Mouse (Mus musculus) heart, postnatal 0 days (tissue): Measurements from ENCODE around the gene Olfr1487. TPM values are rescaled to one million over a fixed set of nuclear protein-coding genes. Genes with fewer than 3 reads are reported as not detected.
"Not testable (repeated sequence)": the region's sequence is repeated elsewhere in the genome, so short reads cannot be mapped to it uniquely, and the experiment has no call there.

ENCODE experiments used
- ATAC-seq: fragments of 200-750 bp; cut with Nextera tagmentation; 2 replicates; pipeline ENCODE4 v1.8.0; 2017; ENCODE audit warnings: low read depth, moderate number of reproducible peaks, moderate library complexity; ENCODE audit not compliant: insufficient read depth
- DNase-seq: peaks from one replicate; pipeline ENCODE4 v3.0.0-alpha.2; 2016; ENCODE audit warnings: low spot score
- H3K27ac ChIP-seq: fragments of 300-500 bp; sonication (generic); 2 replicates; pipeline ENCODE4 v1.5.1; 2014; ENCODE audit warnings: low read depth, mild to moderate bottlenecking
- H3K27me3 ChIP-seq: fragments of 300-500 bp; sonication (generic); 2 replicates; pipeline ENCODE4 v1.6.1; 2014; ENCODE audit warnings: low read length, mixed read lengths; ENCODE audit not compliant: control insufficient read depth, insufficient read depth
- H3K36me3 ChIP-seq: fragments of 300-500 bp; sonication (generic); replicated peaks from 2 replicates; pipeline ENCODE4 v1.6.1; 2014; ENCODE audit warnings: low read length, mixed read lengths; ENCODE audit not compliant: control insufficient read depth, insufficient read depth
- H3K4me1 ChIP-seq: fragments of 300-500 bp; sonication (generic); 2 replicates; pipeline ENCODE4 v1.6.1; 2014; ENCODE audit warnings: antibody characterized with exemption; ENCODE audit not compliant: control insufficient read depth, insufficient read depth
- H3K4me2 ChIP-seq: fragments of 300-500 bp; sonication (generic); 2 replicates; pipeline ENCODE4 v1.6.1; 2014; ENCODE audit warnings: low read depth, mild to moderate bottlenecking, low read length, moderate library complexity
- H3K4me3 ChIP-seq: fragments of 300-500 bp; sonication (generic); 2 replicates; pipeline ENCODE4 v1.5.1; 2014; ENCODE audit warnings: low read depth, low read length
- H3K9ac ChIP-seq: fragments of 300-500 bp; sonication (generic); replicated peaks from 2 replicates; pipeline ENCODE4 v1.6.1; 2014; ENCODE audit warnings: low read depth, low read length, mixed read lengths
- H3K9me3 ChIP-seq: fragments of 300-500 bp; sonication (generic); replicated peaks from 2 replicates; pipeline ENCODE4 v1.6.1; 2016; ENCODE audit warnings: low read length; ENCODE audit not compliant: control insufficient read depth
- CTCF ChIP-seq: IDR thresholded peaks from 2 replicates; pipeline ENCODE4 v1.5.1; 2016; ENCODE audit warnings: antibody characterized with exemption, control low read depth, low read depth
- EP300 ChIP-seq: IDR thresholded peaks from 2 replicates; pipeline ENCODE4 v1.6.1; 2016; ENCODE audit warnings: antibody characterized with exemption, low read depth
- WGBS: fragments of 180-500 bp; shearing (Covaris S2); extraction: QIAGEN DNeasy Blood & Tissue Kit; methylation state at CpG from one replicate; pipeline ENCODE4 v1.1.7; 2014; 5-methylcytosine and 5-hydroxymethylcytosine counted together
- microRNA-seq: library from miRNA; unstranded; fragments of <30 nt; microRNA quantifications from one replicate; pipeline ENCODE4, GENCODE M21; 2016
- polyA plus RNA-seq: library from polyadenylated mRNA; unstranded; fragments of >200 nt; fragmentation: Nextera tagmentation; extraction: Ambion mirVana; gene quantifications from 2 replicates; pipeline ENCODE4 v1.2.1, GENCODE M21; 2015
- total RNA-seq: library from RNA; depleted of rRNA; stranded (reverse); fragments of >200 nt; gene quantifications from 2 replicates; pipeline ENCODE4 v1.2.3, GENCODE M21; 2014; ENCODE audit warnings: low replicate concordance; rRNA removed

Olfr1487 gene
- total RNA-seq (not detected in 2 replicates), polyA plus RNA-seq (not detected in 2 replicates)

DNA sequence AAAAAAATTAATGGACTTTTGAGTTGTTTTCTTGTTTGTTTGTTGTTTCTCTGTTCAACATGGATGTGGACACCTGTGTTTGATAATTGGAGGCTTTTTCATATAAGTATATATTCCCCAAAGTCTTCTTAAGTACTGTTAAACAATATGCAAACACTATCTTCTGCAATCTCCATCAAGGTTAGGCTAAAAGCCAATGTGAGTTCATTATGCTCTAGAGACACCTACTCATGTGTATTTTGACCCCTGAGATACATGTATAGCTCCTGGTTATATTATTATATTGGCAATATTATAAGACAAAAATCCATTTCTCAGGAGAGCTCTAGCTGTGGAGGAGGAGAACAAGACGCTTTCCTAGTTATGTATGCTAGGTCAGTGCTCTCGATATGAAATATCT, at the start of gene Olfr1487:
Gene Olfr1487 (plus strand): TSS at position 301 of the 400 bp plus-strand sequence.
- 71% methylated on average over 2 of the region's 2 CpGs for WGBS
- not testable (repeated sequence) for ATAC-seq

DNA sequence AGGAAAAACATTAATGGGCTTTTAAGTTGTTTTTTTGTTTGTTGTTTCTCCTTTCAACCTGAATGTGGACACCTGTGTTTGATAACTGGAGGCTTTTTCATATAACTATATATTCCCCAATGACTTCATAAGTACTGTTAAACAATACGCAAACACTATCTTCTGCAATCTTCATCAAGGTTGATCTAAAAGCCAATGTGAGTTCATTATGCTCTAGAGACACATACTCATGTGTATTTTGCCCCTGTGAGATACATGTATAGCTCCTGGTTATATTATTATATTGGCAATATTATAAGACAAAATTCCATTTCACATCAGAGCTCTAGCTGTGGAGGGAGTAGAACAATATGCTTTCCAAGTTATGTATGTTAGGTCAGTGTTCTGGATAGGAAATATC, 34.0 kb upstream of the Olfr1487 start, which contains the start of gene Olfr1484:
Gene Olfr1484 (plus strand): TSS at position 301 of the 400 bp plus-strand sequence.
- H3K4me2 ChIP-seq: no peak within 1 kb of the TSS
- DNase-seq (no peak), ATAC-seq (no peak)
- H3K36me3 ChIP-seq: no peaks in the 10 kb centered on the region
- 85% methylated on average over 1 of the region's 1 CpGs for WGBS
- H3K27me3 ChIP-seq: no peaks in the 10 kb centered on the region
- TF ChIP-seq EP300 (no peak), CTCF (no peak)
- H3K4me1 ChIP-seq: no peaks in the 10 kb centered on the region
- H3K4me3 ChIP-seq: no peak within 1 kb of the TSS
- H3K27ac ChIP-seq: no peak within 1 kb of the TSS
- no peaks in the 10 kb centered on the region for H3K9me3 ChIP-seq
- no peak within 1 kb of the TSS for H3K9ac ChIP-seq

More for the DNA sequence above, at the start of gene Olfr1487:
- not testable (repeated sequence) for H3K9me3 ChIP-seq, DNase-seq, H3K4me1 ChIP-seq, H3K36me3 ChIP-seq, H3K4me3 ChIP-seq, H3K4me2 ChIP-seq, H3K27me3 ChIP-seq, H3K27ac ChIP-seq, H3K9ac ChIP-seq

DNA sequence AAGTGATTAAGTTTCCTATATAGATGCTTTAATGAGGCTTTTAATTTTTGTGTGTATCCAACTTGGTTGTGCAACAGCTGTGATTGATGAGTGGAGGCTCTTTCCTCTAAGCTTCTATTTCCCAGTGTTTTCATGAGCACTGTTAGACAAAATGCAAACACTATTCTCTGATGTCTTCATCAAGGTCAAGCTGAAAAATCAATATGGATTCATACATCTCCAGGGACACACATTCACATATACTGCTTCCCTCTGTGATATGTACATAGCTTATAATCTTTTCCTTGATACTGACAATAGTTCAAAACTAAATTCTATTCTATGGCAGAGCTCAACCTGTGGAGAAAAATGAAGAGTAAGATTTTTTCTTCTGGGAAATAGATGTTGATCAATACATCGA, 14.1 kb downstream of the Olfr1487 start, which contains the start of gene Olfr1489:
Gene Olfr1489 (plus strand): TSS at position 301 of the 400 bp plus-strand sequence.
- TF ChIP-seq CTCF (no peak), EP300 (no peak)
- ATAC-seq: no peak
- 72% methylated on average over 1 of the region's 1 CpGs for WGBS

DNA sequence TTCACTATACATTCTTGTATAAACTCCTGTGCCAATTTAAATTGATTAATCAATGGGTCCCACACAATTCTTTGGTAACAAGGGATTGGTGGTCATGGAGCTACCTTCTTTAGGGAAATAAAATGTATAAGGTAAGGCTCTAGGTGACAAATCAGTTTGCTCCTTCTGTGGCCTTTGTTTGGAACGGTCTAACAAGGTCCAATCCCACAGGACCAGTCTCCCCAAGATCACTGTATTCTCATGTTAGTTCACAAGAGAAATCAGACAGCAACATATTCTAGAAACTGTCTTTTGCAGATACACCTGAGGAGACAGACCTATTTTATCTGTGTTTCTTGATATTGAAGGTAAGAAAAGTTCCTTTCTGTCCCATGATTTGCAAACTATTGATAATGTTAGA, 33.6 kb downstream of the Olfr1487 start, which contains the start of gene Olfr1490:
Gene Olfr1490 (plus strand): TSS at position 301 of the 400 bp plus-strand sequence.
- Histone ChIP-seq H3K36me3 (no peaks in the 10 kb centered on the region), H3K27me3 (no peaks in the 10 kb centered on the region), H3K27ac (no peak within 1 kb of the TSS), H3K4me1 (no peaks in the 10 kb centered on the region), H3K9me3 (peaks cover 5% of the 10 kb centered on the region; the same call in 1 of the 2 replicates), H3K4me2 (no peak within 1 kb of the TSS), H3K4me3 (no peak within 1 kb of the TSS), H3K9ac (no peak within 1 kb of the TSS)
- no peak for ATAC-seq
- 45% methylated on average over 1 of the region's 1 CpGs for WGBS
- TF ChIP-seq EP300 (no peak), CTCF (no peak)
- no peak for DNase-seq

More for the DNA sequence above, 14.1 kb downstream of the Olfr1487 start, which contains the start of gene Olfr1489:
- Histone ChIP-seq H3K27me3 (no peaks in the 10 kb centered on the region), H3K4me2 (no peak within 1 kb of the TSS), H3K27ac (no peak within 1 kb of the TSS), H3K9me3 (peaks cover 7% of the 10 kb centered on the region; the same call in 1 of the 2 replicates), H3K9ac (no peak within 1 kb of the TSS), H3K4me3 (no peak within 1 kb of the TSS), H3K4me1 (no peaks in the 10 kb centered on the region), H3K36me3 (no peaks in the 10 kb centered on the region)
- DNase-seq: no peak

Small RNAs within 50 kb of the gene (microRNA-seq; reads per million reads assigned to microRNA genes)
- gene Gm22323: not detected
- gene Gm23931: not detected

Other genes with a start within 250 kb of the Olfr1487 start
- gene Olfr1469, start 209.5 kb upstream of the Olfr1487 start, total RNA-seq: not detected in 2 replicates
- not detected in 2 replicates for gene Olfr1469, start 209.5 kb upstream of the Olfr1487 start, polyA plus RNA-seq
- not detected in 2 replicates for gene Olfr1471, start 174.0 kb upstream of the Olfr1487 start, total RNA-seq
- gene Olfr1471, start 174.0 kb upstream of the Olfr1487 start, polyA plus RNA-seq: not detected in 2 replicates
- gene Olfr1472, start 161.3 kb upstream of the Olfr1487 start, total RNA-seq: not detected in 2 replicates
- gene Olfr1472, start 161.3 kb upstream of the Olfr1487 start, polyA plus RNA-seq: not detected in 2 replicates
- not detected in 2 replicates for gene Olfr1474, start 147.8 kb upstream of the Olfr1487 start, total RNA-seq
- gene Olfr1474, start 147.8 kb upstream of the Olfr1487 start, polyA plus RNA-seq: not detected in 2 replicates
- not detected in 2 replicates for gene Olfr1475, start 137.2 kb upstream of the Olfr1487 start, total RNA-seq
- gene Olfr1475, start 137.2 kb upstream of the Olfr1487 start, polyA plus RNA-seq: not detected in 2 replicates
- gene Olfr1477, start 116.8 kb upstream of the Olfr1487 start, total RNA-seq: not detected in 2 replicates
- not detected in 2 replicates for gene Olfr1477, start 116.8 kb upstream of the Olfr1487 start, polyA plus RNA-seq
- not detected in 2 replicates for gene Olfr1480, start 89.5 kb upstream of the Olfr1487 start, total RNA-seq
- gene Olfr1480, start 89.5 kb upstream of the Olfr1487 start, polyA plus RNA-seq: not detected in 2 replicates
- not detected in 2 replicates for gene Olfr1484, start 33.9 kb upstream of the Olfr1487 start, total RNA-seq
- gene Olfr1484, start 33.9 kb upstream of the Olfr1487 start, polyA plus RNA-seq: not detected in 2 replicates
- gene Olfr1489, start 14.2 kb downstream of the Olfr1487 start, total RNA-seq: not detected in 2 replicates
- gene Olfr1489, start 14.2 kb downstream of the Olfr1487 start, polyA plus RNA-seq: not detected in 2 replicates
- gene Olfr1490, start 33.7 kb downstream of the Olfr1487 start, total RNA-seq: not detected in 2 replicates
- not detected in 2 replicates for gene Olfr1490, start 33.7 kb downstream of the Olfr1487 start, polyA plus RNA-seq
- not detected in 2 replicates for gene Olfr1491, start 79.9 kb downstream of the Olfr1487 start, total RNA-seq
- gene Olfr1491, start 79.9 kb downstream of the Olfr1487 start, polyA plus RNA-seq: not detected in 2 replicates
- not detected in 2 replicates for gene Olfr1493-ps1, start 105.9 kb downstream of the Olfr1487 start, total RNA-seq
- gene Olfr1493-ps1, start 105.9 kb downstream of the Olfr1487 start, polyA plus RNA-seq: not detected in 2 replicates
- gene Olfr1494, start 122.4 kb downstream of the Olfr1487 start, total RNA-seq: not detected in 2 replicates
- not detected in 2 replicates for gene Olfr1494, start 122.4 kb downstream of the Olfr1487 start, polyA plus RNA-seq
- not detected in 2 replicates for gene Olfr1495, start 147.2 kb downstream of the Olfr1487 start, total RNA-seq
- not detected in 2 replicates for gene Olfr1495, start 147.2 kb downstream of the Olfr1487 start, polyA plus RNA-seq
- not detected in 2 replicates for gene Olfr1496, start 160.5 kb downstream of the Olfr1487 start, total RNA-seq
- not detected in 2 replicates for gene Olfr1496, start 160.5 kb downstream of the Olfr1487 start, polyA plus RNA-seq
- gene Olfr1497, start 180.8 kb downstream of the Olfr1487 start, total RNA-seq: not detected in 2 replicates
- gene Olfr1497, start 180.8 kb downstream of the Olfr1487 start, polyA plus RNA-seq: not detected in 2 replicates
- gene Olfr1499, start 202.1 kb downstream of the Olfr1487 start, total RNA-seq: not detected in 2 replicates
- gene Olfr1499, start 202.1 kb downstream of the Olfr1487 start, polyA plus RNA-seq: not detected in 2 replicates
- not detected in 2 replicates for gene Olfr1500, start 213.1 kb downstream of the Olfr1487 start, total RNA-seq
- not detected in 2 replicates for gene Olfr1500, start 213.1 kb downstream of the Olfr1487 start, polyA plus RNA-seq
- gene Olfr1501, start 233.3 kb downstream of the Olfr1487 start, total RNA-seq: not detected in 2 replicates
- gene Olfr1501, start 233.3 kb downstream of the Olfr1487 start, polyA plus RNA-seq: not detected in 2 replicates
- gene Olfr1502, start 244.4 kb downstream of the Olfr1487 start, total RNA-seq: not detected in 2 replicates
- not detected in 2 replicates for gene Olfr1502, start 244.4 kb downstream of the Olfr1487 start, polyA plus RNA-seq